Mouse (Mus musculus) cerebellum, adult 11-12 months (tissue): ENCODE data around the gene Slc30a6.

Experiments used
- DNase-seq: peaks from one replicate; pipeline ENCODE4 v3.0.0; 2022

The Slc30a6 gene

DNA sequence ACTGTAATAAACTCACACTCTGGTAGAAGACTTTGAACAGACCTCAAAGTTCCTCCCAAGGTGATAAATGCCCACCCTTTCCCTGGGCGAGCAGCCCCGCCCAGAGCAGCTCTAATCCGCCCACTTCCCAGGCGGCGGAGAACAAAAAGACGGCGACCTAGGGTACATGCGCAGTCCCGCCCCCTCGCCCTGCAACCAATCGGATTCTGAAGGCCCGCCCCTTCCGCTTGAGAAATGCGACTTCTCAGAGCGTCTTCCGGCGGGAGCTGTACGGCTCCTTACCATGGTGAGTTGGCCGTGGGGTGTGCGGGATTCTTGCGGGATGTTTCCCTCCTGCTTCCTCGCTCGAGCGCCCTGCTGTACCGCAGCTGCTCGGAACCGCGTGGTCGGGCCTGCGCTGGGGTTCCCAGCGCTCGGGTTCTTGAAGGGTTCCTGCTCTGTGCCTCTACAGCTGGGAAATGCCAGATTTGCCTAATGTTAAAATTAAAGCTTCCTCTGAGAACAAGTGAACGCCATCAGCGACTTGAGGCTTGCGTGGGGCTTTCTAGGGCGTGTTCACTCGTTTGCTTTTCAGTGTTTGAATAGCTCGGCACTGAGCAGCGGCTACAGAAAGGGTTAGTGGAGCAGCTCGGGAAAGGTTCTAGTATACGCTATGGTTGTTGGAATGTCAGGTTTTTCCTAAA lies at the start of gene Slc30a6:
Gene Slc30a6, plus strand, starts transcription at position 226 of the 683 bp plus-strand sequence.
- peak; percentile 96 for DNase-seq

DNA sequence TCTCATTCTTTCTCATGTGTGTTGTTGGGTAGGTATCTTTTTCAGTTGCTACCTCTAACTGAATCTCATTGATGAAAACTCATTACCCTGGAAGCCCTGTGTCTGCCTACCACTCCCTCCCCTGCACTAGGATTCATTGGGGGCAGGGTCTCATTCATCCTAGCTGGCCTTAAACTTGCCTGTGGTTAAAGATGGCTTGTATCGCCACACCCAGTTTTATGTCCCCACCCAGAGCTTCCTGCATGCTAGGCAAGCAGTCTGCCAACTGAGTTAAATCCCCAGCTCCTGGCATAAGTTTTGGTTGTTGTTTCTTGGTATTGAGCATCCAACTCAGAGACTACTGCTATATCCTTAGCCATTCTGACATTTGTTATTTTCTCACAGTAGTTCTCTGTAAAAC lies 31.8 kb upstream of the Slc30a6 start:
- DNase-seq: no peak

DNA sequence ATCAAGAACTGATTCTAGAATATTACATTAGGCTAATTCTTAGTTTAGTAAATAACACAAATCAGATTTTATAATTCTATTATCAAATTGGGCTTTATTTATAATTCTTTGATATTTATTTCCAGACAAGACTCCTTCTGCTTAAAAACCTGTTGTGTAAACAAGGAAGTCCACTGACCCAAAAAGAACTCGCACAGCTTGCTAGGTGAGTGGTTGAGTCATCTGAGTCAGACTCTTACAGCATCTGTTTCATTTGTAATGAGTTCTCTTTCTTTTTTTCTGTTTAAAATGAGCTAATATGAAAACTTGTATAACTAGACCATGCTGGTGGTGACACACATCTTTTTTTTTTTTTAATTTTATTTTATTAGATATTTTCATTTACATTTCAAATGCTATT lies 18.5 kb upstream of the Slc30a6 start:
- DNase-seq: no peak

DNA sequence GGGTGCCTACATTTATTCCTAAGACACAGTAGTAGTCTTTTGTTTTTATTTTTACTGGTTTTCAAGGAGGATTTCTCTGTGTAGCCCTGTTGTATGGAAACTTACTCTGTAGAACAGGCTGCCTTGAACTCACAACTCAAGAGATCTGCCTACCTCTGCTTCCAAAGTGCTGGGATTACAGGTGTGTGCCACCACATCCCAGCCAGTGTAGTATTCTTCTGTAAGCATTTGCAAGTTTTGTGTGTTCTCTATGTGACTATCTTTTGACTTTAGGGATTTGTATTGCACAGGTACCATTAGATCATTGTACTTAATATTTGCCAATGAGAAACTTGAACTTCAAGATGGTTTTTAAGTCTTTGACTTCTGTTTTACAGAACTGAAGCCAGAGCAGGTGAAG lies 8.8 kb upstream of the Slc30a6 start:
- no peak for DNase-seq

DNA sequence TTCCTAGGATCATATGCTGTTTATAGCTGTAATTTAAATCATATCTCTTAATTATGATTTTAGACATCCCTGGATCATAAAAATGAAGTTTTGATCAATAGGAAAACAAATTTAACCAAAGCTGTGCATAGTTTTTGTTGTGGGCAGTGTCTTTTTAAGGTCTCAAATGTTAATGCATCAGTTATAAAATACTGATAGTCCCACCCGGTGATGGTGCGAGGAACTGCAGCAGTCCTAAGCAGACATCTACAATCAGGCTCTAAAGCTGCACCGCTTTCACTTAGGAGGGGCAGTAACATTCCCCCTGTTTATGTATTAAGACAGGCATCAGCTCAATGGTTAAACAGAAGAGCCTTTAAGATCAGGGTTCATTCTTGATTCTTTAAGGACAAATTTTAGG lies 5.6 kb upstream of the Slc30a6 start:
- no peak for DNase-seq

DNA sequence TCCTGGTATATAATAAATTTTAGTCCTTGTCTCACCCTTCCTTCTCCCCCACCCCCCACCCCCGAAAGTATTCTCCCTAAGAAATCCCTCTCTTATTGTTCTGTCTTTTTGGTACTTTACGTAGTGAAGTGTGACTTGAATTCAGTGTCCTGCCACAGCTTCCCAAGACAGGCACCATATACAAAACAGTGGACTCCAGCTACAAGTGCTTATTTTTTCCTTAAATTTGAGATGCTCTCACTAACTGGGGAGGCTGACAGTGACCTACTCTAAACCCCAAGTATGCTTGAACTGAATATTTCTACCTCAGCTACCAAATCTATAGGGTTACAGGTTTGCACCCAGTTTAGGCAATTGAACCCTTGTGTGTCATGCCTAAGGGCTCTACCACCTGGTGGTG lies 1.0 kb upstream of the Slc30a6 start:
- DNase-seq: no peak

DNA sequence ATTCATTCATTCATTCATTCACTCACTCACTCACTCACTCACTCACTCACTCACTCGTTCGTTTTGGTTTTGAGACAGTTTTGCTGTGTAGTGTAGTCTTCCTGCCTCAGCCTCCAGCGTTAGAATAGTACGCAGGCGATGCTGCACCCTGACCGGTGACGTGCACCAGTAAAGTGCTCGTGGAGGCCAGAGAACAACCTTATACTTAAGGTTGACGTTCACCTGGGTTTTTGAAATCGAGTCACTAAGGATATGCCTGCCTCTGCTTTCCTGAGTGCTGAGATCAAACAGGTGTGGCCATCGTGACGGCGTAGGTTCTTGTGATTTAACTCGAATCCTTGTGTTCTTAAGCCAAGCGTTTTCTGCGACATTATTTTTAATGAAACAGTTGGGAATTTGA lies 553 bp upstream of the Slc30a6 start:
- peak; percentile 18 for DNase-seq

DNA sequence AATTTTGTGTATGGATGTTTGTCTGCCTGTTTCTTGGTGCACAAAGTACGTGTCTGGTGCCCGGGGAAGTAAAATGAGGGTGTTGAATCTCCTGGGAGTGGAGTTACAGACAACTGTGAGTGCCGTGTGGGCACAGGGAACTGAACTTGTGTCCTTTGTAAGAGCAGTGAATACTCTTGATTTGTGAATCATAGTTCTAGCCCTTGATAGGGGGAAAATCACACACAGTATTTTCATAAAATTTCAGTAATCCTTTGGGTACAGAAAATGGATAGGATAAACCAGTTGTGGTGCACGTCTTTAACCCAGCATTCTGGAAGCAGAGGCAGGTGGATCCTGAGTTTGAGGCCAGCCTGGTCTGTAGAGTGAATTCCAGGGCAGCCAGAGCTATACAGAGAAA lies 1.4 kb downstream of the Slc30a6 start:
- no peak for DNase-seq

DNA sequence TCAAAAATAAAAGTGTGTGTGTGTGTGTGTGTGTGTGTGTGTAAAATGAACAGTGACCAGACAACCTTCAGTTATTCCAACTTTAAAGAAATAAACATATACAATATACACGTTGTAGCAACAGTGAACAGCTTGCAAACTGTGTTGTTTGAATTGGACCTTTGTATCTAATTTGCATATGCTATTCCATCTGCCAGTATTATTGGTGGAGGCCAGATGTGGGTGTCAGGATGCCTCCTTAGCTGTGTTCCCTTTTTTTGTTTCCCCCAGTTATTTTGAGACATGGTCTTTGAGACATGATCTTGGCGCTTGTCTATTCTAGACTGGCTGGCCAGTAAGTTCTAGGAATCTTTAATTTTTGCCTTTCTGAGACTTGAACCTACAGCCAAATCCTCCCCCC lies 1.8 kb downstream of the Slc30a6 start:
- no peak for DNase-seq

DNA sequence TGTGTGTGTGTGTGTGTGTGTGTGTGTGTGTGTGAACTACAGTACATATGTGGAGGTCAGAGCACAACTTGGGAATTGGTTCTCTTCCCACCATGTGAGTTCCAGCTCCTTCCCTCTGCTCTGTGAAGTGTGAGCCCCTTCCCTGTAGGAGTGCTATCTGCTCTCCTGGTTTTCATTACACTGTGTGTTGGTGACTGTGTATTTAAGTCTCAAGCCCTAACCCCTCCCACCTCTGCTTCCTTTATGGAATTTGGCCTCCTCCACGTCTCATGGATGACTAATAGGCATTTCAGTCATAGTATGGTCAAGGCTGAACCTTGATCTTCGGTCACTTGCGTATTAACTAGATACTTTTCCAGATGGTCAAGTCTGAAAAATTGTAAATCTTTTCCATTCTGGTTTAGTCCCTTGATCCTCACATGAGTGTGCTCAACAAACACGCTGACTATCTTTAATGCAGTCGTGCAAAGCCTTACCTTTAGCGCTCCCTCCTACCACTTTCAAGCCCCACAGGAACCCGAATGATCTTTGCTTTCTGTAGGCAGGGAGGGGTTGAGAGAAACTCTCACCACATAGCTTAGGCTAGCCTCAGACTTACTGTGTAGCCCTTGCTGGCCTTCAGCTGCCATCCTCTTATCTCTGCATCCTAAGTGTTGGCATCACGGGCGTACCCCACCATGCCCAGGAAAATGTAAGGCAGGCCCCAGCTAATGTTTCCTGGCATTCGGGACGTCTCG lies 7.2 kb downstream of the Slc30a6 start:
- DNase-seq: no peak

DNA sequence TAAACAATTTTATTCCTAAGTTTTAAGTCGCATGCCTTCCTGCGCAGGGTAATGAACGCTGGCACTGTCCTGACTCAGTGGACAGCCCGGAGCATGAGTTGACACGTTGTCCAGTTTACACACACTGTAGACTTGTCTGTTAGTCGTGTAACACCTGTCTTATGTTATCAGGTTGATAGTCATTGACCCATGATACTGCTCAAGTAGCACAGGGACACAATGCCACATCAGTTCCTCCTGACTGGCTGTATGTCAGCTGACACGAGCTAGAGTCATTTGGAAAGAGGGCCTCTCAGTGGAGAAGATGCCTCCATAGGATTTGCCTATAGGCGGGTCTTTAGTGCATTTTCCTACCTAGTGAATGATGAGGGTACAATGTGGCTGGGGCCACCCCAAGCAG lies 11.1 kb downstream of the Slc30a6 start:
- DNase-seq: no peak

DNA sequence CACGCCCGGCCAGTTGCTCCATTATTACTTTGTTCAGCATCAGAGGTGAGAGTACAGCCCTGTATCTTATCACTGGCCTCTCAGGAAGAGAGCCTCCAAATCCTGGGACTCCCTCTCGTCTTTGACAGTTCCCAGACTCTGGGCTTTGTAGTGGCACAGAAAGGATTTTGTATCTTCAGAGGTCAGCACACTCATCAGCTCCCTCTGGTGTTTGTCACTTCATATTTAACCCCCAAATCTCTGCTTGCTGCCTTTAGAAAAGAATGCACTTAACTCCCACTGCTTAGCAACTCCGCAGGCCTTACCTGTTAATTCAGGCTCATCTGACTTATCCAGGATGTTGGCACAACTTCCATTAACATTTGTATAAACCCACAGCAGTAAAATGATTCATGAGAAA lies 14.3 kb downstream of the Slc30a6 start:
- DNase-seq: no peak

DNA sequence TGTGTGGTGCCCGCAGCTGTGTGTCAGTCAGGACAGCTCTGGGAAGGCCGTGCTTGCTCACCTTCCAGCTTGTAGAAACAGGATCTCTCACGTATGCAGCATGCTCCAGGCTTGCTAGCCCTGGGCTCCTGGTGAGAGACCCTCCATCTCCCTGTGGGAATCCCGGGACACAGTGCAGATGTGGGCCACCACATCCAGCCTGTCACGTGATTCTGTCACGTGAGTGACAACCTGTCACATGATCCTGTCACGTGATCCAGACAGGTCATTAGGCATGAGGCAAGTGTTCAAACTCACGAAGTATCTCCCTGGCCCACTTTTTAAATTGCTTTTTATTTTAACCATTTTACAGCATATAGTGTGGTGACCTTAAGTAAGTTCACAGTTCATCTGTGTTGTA lies 17.9 kb downstream of the Slc30a6 start:
- DNase-seq: no peak

DNA sequence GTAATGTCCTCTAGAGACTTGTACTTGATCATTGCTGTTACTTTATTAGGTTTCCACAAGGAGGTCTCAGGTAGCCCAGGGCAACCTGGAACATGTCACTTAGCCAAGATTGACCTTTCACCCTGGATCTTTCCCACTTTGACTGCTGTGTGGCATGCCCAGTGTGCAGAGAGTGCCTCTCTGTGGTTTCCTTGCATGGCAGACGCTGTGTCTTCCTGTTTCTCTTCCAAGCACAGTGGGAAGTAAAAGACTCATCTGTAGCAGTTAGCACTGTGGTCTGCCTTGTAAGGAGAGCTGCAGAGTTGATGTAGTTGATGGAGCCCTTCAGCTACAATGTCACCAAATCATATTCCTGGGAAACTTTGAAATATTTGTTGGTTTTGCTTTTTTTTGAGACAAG lies 19.3 kb downstream of the Slc30a6 start:
- DNase-seq: no peak

DNA sequence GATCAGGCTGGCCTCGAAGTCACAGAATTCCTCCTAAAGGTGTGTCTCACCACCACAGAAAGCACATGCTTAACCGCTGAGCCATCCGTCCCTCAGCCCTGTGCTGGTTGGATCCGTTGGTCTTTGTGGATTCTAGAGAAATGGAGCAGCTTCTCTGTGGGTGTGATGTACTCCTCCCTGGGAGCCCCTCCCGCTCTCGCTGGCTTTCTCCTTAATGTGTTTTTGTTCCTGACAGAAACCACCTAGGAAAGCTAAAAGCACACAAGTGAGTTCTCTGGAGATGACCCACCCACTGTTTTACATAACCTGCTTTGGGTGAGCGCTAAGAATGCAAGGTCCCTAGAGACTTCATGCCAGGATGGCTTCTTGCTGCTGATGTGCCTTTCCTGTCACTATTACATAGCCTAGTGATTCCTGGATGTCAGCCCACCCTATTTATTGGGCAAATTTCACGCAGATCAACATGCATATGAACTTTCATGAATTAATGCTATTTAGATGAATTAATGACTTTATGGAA lies 21.5 kb downstream of the Slc30a6 start:
- DNase-seq: no peak

DNA sequence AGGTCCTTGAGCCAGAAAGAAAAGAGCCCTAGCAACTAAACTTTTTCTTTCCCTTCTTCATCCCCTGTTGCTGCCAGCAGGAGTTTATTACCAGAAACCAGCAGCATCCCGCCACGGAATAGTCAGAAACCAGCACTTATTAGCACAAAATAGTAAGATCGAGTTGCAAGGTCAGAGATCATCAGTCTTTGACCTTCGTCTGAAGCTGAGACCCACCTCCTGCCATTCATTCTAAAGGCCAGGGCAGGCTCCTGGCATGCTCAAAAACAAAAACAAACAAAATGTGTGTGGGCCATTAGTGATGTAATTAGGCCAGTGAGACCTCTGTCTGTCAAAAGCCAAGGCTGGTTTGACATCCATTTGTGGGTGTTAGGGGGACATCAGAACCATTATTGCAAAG lies 22.8 kb downstream of the Slc30a6 start:
- no peak for DNase-seq

DNA sequence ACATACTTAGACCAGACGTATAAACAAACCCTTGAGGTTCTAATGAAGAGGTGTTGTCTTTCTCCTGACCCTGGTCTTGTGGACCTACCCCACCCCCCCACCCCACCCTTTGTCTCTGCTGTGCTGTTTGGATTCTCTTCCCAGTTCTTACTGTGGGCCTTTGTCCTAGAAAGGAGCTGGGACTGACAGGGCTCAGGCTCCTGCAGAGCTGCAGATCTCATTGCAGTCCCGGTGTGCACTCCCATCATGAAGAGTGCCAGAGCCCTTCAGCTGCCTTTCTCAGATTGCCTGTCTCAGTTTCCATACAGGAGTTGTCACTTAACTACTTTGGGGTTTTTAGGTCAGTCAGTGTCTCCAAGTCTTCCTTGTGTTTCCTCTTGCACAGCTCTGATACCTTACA lies 25.2 kb downstream of the Slc30a6 start:
- DNase-seq: no peak

DNA sequence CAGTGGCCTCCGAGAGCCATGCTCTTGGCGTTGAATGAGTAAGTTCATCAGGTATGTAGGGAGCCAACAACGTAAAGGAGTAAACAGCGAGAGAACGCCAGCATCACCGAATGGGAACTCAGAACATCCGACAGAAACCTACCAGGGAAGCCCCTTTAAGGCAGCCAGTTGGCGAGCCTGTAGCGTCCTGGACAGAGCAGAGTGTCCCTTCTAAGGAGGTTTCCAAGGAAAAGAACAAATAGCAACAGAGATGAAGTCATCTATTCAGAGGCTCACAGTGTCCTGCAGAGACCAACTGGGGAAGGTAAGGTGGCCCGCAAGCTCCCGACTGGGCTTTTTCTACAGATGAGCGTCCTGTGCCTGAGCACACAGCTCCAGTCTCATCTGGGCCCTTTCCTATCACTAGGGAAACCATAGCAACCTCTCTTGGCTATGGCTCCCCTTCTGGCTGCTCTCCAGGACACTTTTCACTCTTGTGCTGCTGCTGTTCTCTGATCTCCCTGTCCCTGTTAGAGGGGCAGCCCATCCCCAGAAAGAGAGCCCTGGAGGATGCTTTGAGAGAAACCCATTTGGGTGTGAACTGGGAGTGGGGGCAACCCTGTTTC lies 29.1 kb downstream of the Slc30a6 start:
- peak; percentile 4 for DNase-seq

DNA sequence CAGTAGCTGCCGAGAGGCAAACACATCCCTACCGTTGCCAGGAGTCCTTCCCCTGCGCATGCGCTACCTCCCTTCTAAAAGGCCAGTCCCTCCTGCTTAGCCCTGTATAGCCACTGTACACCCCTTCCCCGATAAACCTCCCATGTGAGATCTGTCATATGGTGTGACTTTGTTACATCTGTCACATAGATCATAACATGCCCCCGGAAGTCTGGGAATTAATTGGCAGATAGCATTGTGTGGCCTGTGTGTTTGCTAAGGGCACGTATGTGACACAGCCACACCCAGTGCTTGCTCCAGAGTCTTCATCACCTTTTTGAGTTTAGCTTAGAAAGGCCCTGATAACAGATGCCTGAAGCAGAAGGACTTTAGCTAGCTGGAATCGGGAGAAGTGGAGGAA lies 34.7 kb downstream of the Slc30a6 start:
- no peak for DNase-seq

DNA sequence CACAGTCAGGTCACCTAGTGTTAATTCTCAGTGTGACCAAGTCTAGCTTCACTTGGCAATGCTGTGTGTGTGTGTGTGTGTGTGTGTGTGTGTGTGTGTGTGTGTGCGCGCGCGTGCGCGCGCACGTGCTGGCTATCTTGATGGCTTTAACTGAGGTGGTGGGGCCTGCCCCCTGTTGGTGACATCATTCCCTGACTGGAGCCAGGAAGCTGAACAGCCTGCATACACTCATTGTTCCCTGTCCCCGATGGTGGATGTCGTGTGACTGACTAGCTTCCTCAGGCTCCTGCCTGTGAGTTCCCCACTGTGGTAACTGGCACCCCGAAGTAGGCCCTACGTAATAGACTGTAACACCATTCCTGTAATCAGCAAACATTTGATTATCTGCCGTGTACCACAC lies 36.1 kb downstream of the Slc30a6 start:
- DNase-seq: no peak

DNA sequence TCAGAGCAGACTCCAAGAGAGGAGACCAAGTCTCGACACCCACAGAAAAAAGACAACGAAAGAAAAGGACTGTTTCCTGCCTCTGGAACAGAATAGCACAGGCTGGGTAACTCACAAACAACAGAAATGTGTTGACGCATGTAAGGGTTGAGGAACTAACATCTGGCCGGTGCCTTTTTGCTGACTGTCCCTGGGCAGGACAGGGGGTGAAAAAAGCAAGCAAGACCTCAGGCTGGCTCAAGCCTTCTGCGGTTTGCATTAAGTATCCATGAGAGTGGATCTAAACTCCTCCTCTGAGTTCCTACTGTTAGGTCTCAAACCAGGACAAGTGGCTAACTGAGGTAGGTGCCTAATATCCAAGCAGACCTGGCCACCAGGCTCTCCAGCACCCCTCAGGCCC lies 37.2 kb downstream of the Slc30a6 start:
- DNase-seq: no peak

DNA sequence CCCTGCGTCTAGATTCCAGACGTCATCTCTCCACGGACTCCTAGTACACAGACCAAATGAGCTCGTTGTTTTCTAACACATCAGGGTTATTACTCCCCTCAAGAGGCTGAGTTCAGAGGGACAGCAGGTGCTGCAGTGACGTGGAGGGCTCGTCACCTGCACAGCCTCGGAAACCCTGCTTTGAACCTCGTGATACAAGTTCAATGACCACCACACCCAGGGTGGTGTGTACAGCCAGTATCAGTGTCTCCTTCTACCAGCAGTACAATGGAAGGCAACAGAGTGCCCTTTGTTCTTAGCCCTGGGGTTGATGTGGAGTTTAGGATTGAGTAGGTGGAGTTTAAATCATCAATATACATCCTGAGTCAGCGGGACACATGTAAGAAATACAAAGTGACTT lies 42.4 kb downstream of the Slc30a6 start:
- no peak for DNase-seq

DNA sequence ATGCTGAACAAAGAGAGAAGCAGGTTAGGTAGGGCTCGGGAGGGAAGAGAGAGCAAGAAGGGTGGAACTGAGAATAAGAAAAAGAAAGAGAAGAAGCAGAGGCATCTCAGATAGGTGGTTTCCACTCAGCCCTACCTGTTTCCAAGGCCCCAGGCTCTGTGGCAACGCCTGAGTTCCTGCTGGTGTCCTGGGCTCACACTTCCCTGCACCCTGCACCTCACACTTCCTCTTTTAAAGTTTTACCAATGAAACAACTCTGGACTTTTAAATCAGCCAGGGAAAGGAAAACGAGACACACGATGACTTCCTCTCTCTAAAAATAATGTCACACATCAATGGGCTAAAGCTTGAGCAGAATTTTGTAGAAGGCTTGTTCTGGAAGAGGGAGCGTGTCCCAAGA lies 45.1 kb downstream of the Slc30a6 start:
- DNase-seq: no peak

DNA sequence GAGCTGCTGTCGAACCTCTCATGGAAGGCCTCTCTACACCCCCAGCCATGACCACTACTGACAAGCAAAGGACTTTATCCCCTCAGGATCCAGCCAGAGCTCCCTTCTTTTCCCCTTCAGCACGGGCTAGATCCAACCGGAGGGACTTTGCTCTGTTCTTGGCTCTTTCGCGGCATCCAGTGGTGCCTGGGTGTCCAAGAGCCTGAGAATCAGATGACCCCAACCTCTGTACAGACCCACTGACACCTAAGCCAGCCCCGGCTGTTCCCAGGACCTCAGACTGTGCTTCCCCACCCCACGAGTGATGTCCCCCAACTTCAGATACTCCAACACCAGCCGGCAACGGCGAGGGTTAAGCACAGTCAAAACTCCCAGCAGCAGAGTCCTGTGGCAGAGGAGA lies 54.4 kb downstream of the Slc30a6 start:
- DNase-seq: no peak
